Mouse (Mus musculus) forebrain, embryonic 12.5 days (tissue): Measurements from ENCODE around the gene Qtrt1. TPM values are rescaled to one million over a fixed set of nuclear protein-coding genes. Genes with fewer than 3 reads are reported as not detected.
A peak's percentile ranks its signal among the peaks of the same experiment; 100 is the strongest.

Experiments
- ATAC-seq: fragments of 200-750 bp; cut with Nextera tagmentation; 2 replicates; pipeline ENCODE4 v1.8.0; 2017; ENCODE audit warnings: moderate TSS enrichment; ENCODE audit not compliant: low FRiP score
- H3K27ac ChIP-seq: fragments of 300-500 bp; sonication (generic); 2 replicates; pipeline ENCODE4 v1.5.1; 2016; ENCODE audit warnings: mild to moderate bottlenecking
- H3K27me3 ChIP-seq: fragments of 300-500 bp; sonication (generic); 2 replicates; pipeline ENCODE4 v1.6.1; 2016; ENCODE audit warnings: mild to moderate bottlenecking
- H3K36me3 ChIP-seq: fragments of 300-500 bp; sonication (generic); replicated peaks from 2 replicates; pipeline ENCODE4 v1.6.1; 2016; ENCODE audit warnings: mild to moderate bottlenecking
- H3K4me1 ChIP-seq: fragments of 300-500 bp; sonication (generic); 2 replicates; pipeline ENCODE4 v1.6.1; 2016
- H3K4me2 ChIP-seq: fragments of 300-500 bp; sonication (generic); 2 replicates; pipeline ENCODE4 v1.6.1; 2016; ENCODE audit warnings: mild to moderate bottlenecking, moderate library complexity
- H3K4me3 ChIP-seq: fragments of 300-500 bp; sonication (generic); replicated peaks from 2 replicates; pipeline ENCODE4 v1.5.1; 2016; ENCODE audit warnings: mild to moderate bottlenecking
- H3K9ac ChIP-seq: fragments of 300-500 bp; sonication (generic); 2 replicates; pipeline ENCODE4 v1.6.1; 2016; ENCODE audit warnings: mild to moderate bottlenecking
- H3K9me3 ChIP-seq: fragments of 300-500 bp; sonication (generic); 2 replicates; pipeline ENCODE4 v1.6.1; 2016
- WGBS: fragments of 180-500 bp; shearing (Covaris S2); methylation state at CpG from one replicate; pipeline ENCODE4 v1.1.7; 2016; 5-methylcytosine and 5-hydroxymethylcytosine counted together
- polyA plus RNA-seq: library from polyadenylated mRNA; unstranded; fragments of >200 nt; fragmentation: Nextera tagmentation; extraction: Ambion mirVana; gene quantifications from 2 replicates; pipeline ENCODE4 v1.2.1, GENCODE M21; 2016

Gene Qtrt1
- polyA plus RNA-seq, result 43.5 and 50.8 TPM in 2 replicates

- peak; percentile 97 for ATAC-seq
- Histone ChIP-seq H3K27ac (peak within 1 kb of the TSS; percentile 77; the same call in 1 of the 2 replicates), H3K4me2 (peak within 1 kb of the TSS; percentile 81)
Observed at GRCm38 (mm10) chr9:21411669-21412550, at the start of gene Qtrt1. Gene Qtrt1 (plus strand): TSS chr9:21411837.

GRCm38 (mm10) chr9:21366541-21367220 lies 45.0 kb upstream of the Qtrt1 start:
- Histone ChIP-seq H3K27me3 (peaks cover 7% of the 10 kb centered on the region), H3K9ac (no peak overlapping the region), H3K27ac (peak overlapping the region; percentile 84), H3K9me3 (no peaks in the 10 kb centered on the region), H3K4me3 (peak overlapping the region; percentile 70), H3K4me2 (peak overlapping the region; percentile 84), H3K4me1 (peaks cover 22% of the 10 kb centered on the region), H3K36me3 (peaks cover 5% of the 10 kb centered on the region)
- WGBS, result 34% methylated on average over 14 of the region's 14 CpGs
- peak; percentile 7; the same call in 1 of the 2 replicates for ATAC-seq

More at GRCm38 (mm10) chr9:21411669-21412550, at the start of gene Qtrt1:
- peaks cover 13% of the 10 kb centered on the region for H3K4me1 ChIP-seq
- H3K4me3 ChIP-seq, result peak within 1 kb of the TSS; percentile 82
- no peaks in the 10 kb centered on the region for H3K9me3 ChIP-seq
- H3K9ac ChIP-seq, result peak within 1 kb of the TSS; percentile 74
- peaks cover 32% of the 10 kb centered on the region for H3K36me3 ChIP-seq
- WGBS, result 2% methylated on average over 53 of the region's 53 CpGs
- H3K27me3 ChIP-seq, result no peaks in the 10 kb centered on the region

- WGBS, result under 1% methylated on average over 66 of the region's 66 CpGs
- H3K4me3 ChIP-seq, result peak within 1 kb of the TSS; percentile 70
- H3K4me2 ChIP-seq, result peak within 1 kb of the TSS; percentile 84
- peak within 1 kb of the TSS; percentile 89 for H3K27ac ChIP-seq
- peaks cover 14% of the 10 kb centered on the region for H3K36me3 ChIP-seq
- H3K27me3 ChIP-seq, result peaks cover 4% of the 10 kb centered on the region; the same call in 1 of the 2 replicates
- H3K4me1 ChIP-seq, result peaks cover 29% of the 10 kb centered on the region
- H3K9ac ChIP-seq, result peak within 1 kb of the TSS; percentile 79
- peak; percentile 91 for ATAC-seq
- H3K9me3 ChIP-seq, result no peaks in the 10 kb centered on the region
Observed at GRCm38 (mm10) chr9:21367357-21368111, 44.1 kb upstream of the Qtrt1 start, which contains the start of gene Ilf3. Gene Ilf3 (plus strand): TSS chr9:21367871.

GRCm38 (mm10) chr9:21368131-21368584 lies 43.5 kb upstream of the Qtrt1 start:
- WGBS, result under 1% methylated on average over 36 of the region's 38 CpGs
- H3K4me3 ChIP-seq, result peak overlapping the region; percentile 70
- H3K27ac ChIP-seq, result peak overlapping the region; percentile 89
- H3K9ac ChIP-seq, result peak overlapping the region; percentile 79
- H3K4me2 ChIP-seq, result peak overlapping the region; percentile 84
- H3K4me1 ChIP-seq, result peaks cover 33% of the 10 kb centered on the region
- H3K36me3 ChIP-seq, result peaks cover 20% of the 10 kb centered on the region
- ATAC-seq, result peak; percentile 63
- no peaks in the 10 kb centered on the region for H3K9me3 ChIP-seq
- H3K27me3 ChIP-seq, result no peaks in the 10 kb centered on the region

- peaks cover 24% of the 10 kb centered on the region for H3K36me3 ChIP-seq
- peak overlapping the region; percentile 84 for H3K4me2 ChIP-seq
- no peaks in the 10 kb centered on the region for H3K9me3 ChIP-seq
- 73% methylated on average over 11 of the region's 11 CpGs for WGBS
- H3K4me3 ChIP-seq, result peak overlapping the region; percentile 70
- ATAC-seq, result no peak
- H3K9ac ChIP-seq, result peak overlapping the region; percentile 79
- H3K27ac ChIP-seq, result no peak overlapping the region; the same call in 1 of the 2 replicates
- no peaks in the 10 kb centered on the region for H3K27me3 ChIP-seq
- peaks cover 33% of the 10 kb centered on the region for H3K4me1 ChIP-seq
Observed at GRCm38 (mm10) chr9:21369080-21369479, 42.6 kb upstream of the Qtrt1 start.

GRCm38 (mm10) chr9:21370876-21371275 lies 40.8 kb upstream of the Qtrt1 start:
- Histone ChIP-seq H3K4me2 (peak overlapping the region; percentile 15), H3K9ac (peak overlapping the region; percentile 9; the same call in 1 of the 2 replicates), H3K4me3 (no peak overlapping the region), H3K4me1 (peaks cover 43% of the 10 kb centered on the region), H3K9me3 (no peaks in the 10 kb centered on the region), H3K36me3 (peaks cover 36% of the 10 kb centered on the region), H3K27ac (no peak overlapping the region), H3K27me3 (no peaks in the 10 kb centered on the region)
- ATAC-seq, result no peak
- WGBS, result 79% methylated on average over 2 of the region's 2 CpGs

- Histone ChIP-seq H3K4me1 (peaks cover 49% of the 10 kb centered on the region), H3K9me3 (no peaks in the 10 kb centered on the region), H3K27ac (no peak overlapping the region), H3K36me3 (peaks cover 39% of the 10 kb centered on the region), H3K9ac (no peak overlapping the region), H3K27me3 (no peaks in the 10 kb centered on the region), H3K4me2 (no peak overlapping the region), H3K4me3 (no peak overlapping the region)
- 76% methylated on average over 1 of the region's 1 CpGs for WGBS
- no peak for ATAC-seq
Observed at GRCm38 (mm10) chr9:21372508-21372907, 39.1 kb upstream of the Qtrt1 start.

- Histone ChIP-seq H3K27me3 (no peaks in the 10 kb centered on the region), H3K9me3 (no peaks in the 10 kb centered on the region), H3K9ac (no peak overlapping the region), H3K27ac (no peak overlapping the region), H3K4me3 (no peak overlapping the region), H3K36me3 (peaks cover 38% of the 10 kb centered on the region), H3K4me1 (peaks cover 32% of the 10 kb centered on the region), H3K4me2 (no peak overlapping the region)
- WGBS, result 70% methylated on average over 3 of the region's 3 CpGs
- no peak for ATAC-seq
Observed at GRCm38 (mm10) chr9:21379195-21379594, 32.4 kb upstream of the Qtrt1 start.

- H3K4me3 ChIP-seq, result no peak overlapping the region
- H3K9me3 ChIP-seq, result no peaks in the 10 kb centered on the region
- no peak overlapping the region for H3K4me2 ChIP-seq
- no peak overlapping the region for H3K9ac ChIP-seq
- H3K27me3 ChIP-seq, result no peaks in the 10 kb centered on the region
- H3K27ac ChIP-seq, result no peak overlapping the region
- peaks cover 26% of the 10 kb centered on the region for H3K36me3 ChIP-seq
- H3K4me1 ChIP-seq, result peaks cover 22% of the 10 kb centered on the region
- no peak for ATAC-seq
Observed at GRCm38 (mm10) chr9:21380868-21381267, 30.8 kb upstream of the Qtrt1 start.

GRCm38 (mm10) chr9:21383966-21384365 lies 27.7 kb upstream of the Qtrt1 start:
- H3K36me3 ChIP-seq, result peaks cover 27% of the 10 kb centered on the region
- no peaks in the 10 kb centered on the region for H3K27me3 ChIP-seq
- no peak for ATAC-seq
- no peaks in the 10 kb centered on the region for H3K9me3 ChIP-seq
- H3K4me1 ChIP-seq, result peaks cover 8% of the 10 kb centered on the region
- H3K9ac ChIP-seq, result no peak overlapping the region
- no peak overlapping the region for H3K27ac ChIP-seq
- no peak overlapping the region for H3K4me3 ChIP-seq
- no peak overlapping the region for H3K4me2 ChIP-seq

- Histone ChIP-seq H3K27ac (no peak overlapping the region), H3K4me3 (no peak overlapping the region), H3K4me1 (no peaks in the 10 kb centered on the region), H3K36me3 (peaks cover 98% of the 10 kb centered on the region), H3K9me3 (no peaks in the 10 kb centered on the region), H3K27me3 (no peaks in the 10 kb centered on the region), H3K9ac (no peak overlapping the region), H3K4me2 (no peak overlapping the region)
- no peak for ATAC-seq
- 94% methylated on average over 10 of the region's 10 CpGs for WGBS
Observed at GRCm38 (mm10) chr9:21392646-21393175, 18.9 kb upstream of the Qtrt1 start.
